In the genomic region with DNA sequence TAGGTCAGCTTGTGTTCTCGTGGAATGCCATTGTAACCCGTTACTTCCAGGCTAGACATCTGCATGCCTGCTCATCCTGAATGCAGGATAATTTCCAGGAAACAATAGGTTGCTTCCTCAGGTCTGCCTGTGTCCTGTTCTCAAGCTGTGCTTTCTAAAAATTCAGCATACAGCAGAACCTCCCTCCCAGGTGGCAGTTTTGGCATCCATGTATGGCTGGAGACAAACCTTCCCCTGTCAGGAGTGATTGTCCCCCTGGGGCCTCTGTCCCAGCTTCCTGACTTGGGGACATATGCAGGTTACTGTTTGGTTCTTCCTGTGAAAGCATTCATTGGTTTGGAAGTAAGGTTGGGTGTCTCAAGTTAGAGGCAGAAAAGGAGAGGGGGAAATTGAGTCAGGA, we compare ENCODE assay signal across 15 mouse cellular contexts.
DNase-seq lines count a peak whose midpoint lies in the region; ATAC-seq and TF ChIP-seq lines count a peak whose summit lies in the region.
"Had no signal": no experiment of that assay in that cellular context is flagged by ENCODE, and none has a peak within 500 bp of the region (broad histone marks: within the 10 kb centered on the region; RNA-seq: fewer than 3 reads in every experiment).

No protein-coding gene starts in this region.

- intact Hi-C loops in heart, postnatal 25 days (cut with DNase I): no loop called here

- 0 out of 2 replicates have a peak overlapping the region, but pooled peaks have one; percentile 16 for H3K27ac ChIP-seq in heart, embryonic 10.5 days
- H3K27ac ChIP-seq in neural tube, embryonic 13.5 days (replicated peaks): 0 out of 2 replicates have a peak overlapping the region, but pooled peaks have one; percentile 1
- H3K27ac ChIP-seq in olfactory bulb, adult 2 months (ENCODE audit: insufficient read depth, low read depth, low read length): peak overlapping the region; percentile 94
- H3K27ac ChIP-seq: limb, embryonic 15.5 days had no signal

- no peaks in the 10 kb centered on the region for H3K9me3 ChIP-seq in heart, embryonic 10.5 days
- H3K9me3 ChIP-seq in neural tube, embryonic 13.5 days: no peaks in the 10 kb centered on the region
- H3K9me3 ChIP-seq: heart, embryonic 12.5 days; limb, embryonic 15.5 days had no signal

- DNase-seq in heart, embryonic 10.5 days (ENCODE audit: low spot score): no peak
- no peak for DNase-seq in heart, postnatal 25 days (ENCODE audit: low spot score)
- no peak for DNase-seq in neural tube, embryonic 10.5 days (ENCODE audit: extremely low spot score, low spot score)
- DNase-seq in cerebellum, postnatal 36 days: peak; percentile 56 to 65
- no peak for DNase-seq in embryo, embryonic 11 days
- DNase-seq: gastrocnemius, postnatal 36 days; heart, postnatal 36 days; kidney, adult 11 months; kidney, postnatal 14 days; lung, postnatal 14 days had no signal

- peaks cover 37% of the 10 kb centered on the region for H3K4me1 ChIP-seq in heart, embryonic 10.5 days
- peaks cover 16% of the 10 kb centered on the region for H3K4me1 ChIP-seq in neural tube, embryonic 13.5 days (replicated peaks)
- peaks cover 62% of the 10 kb centered on the region for H3K4me1 ChIP-seq in olfactory bulb, adult 2 months (ENCODE audit: control insufficient read depth, insufficient read depth, low read length)
- H3K4me1 ChIP-seq: limb, embryonic 15.5 days had no signal

- 56% methylated on average over 2 of the region's 2 CpGs for WGBS in heart, embryonic 10.5 days
- WGBS in neural tube, embryonic 13.5 days: 56% methylated on average over 2 of the region's 2 CpGs
- 31% methylated on average over 2 of the region's 2 CpGs for WGBS in olfactory bulb, adult 2 months

- no peak overlapping the region for H3K4me3 ChIP-seq in heart, embryonic 10.5 days
- no peak overlapping the region for H3K4me3 ChIP-seq in neural tube, embryonic 13.5 days
- H3K4me3 ChIP-seq in olfactory bulb, adult 2 months (ENCODE audit: insufficient read depth, low read depth, low read length): peak overlapping the region; percentile 43
- H3K4me3 ChIP-seq: heart, embryonic 12.5 days; limb, embryonic 15.5 days had no signal

- no peak for TF ChIP-seq CTCF in olfactory bulb, adult 2 months (IDR thresholded peaks at IDR 0.05; ENCODE audit: insufficient read depth, low read depth, low read length)

- H3K36me3 ChIP-seq in heart, embryonic 10.5 days: no peaks in the 10 kb centered on the region
- no peaks in the 10 kb centered on the region for H3K36me3 ChIP-seq in neural tube, embryonic 13.5 days
- H3K36me3 ChIP-seq: heart, embryonic 12.5 days; limb, embryonic 15.5 days had no signal

- no peak for ATAC-seq in neural tube, embryonic 13.5 days (ENCODE audit: low read depth)
- no peak for ATAC-seq in granulocyte monocyte progenitor cell, adult 5-6 weeks (replicated peaks; ENCODE audit: poor library complexity, severe bottlenecking)

- H3K9ac ChIP-seq in neural tube, embryonic 13.5 days: no peak overlapping the region
- H3K9ac ChIP-seq: heart, embryonic 12.5 days; limb, embryonic 15.5 days had no signal

- H3K27me3 ChIP-seq in heart, embryonic 10.5 days (ENCODE audit: insufficient read depth, poor library complexity, severe bottlenecking): peaks cover 5% of the 10 kb centered on the region; the same call in 1 of the 2 replicates
- H3K27me3 ChIP-seq in neural tube, embryonic 13.5 days: no peaks in the 10 kb centered on the region
- H3K27me3 ChIP-seq: heart, embryonic 12.5 days; limb, embryonic 15.5 days had no signal

- no peak overlapping the region for H3K4me2 ChIP-seq in neural tube, embryonic 13.5 days
- H3K4me2 ChIP-seq: heart, embryonic 12.5 days; limb, embryonic 15.5 days had no signal

- TF ChIP-seq POLR2A in olfactory bulb, adult 2 months (IDR thresholded peaks at IDR 0.05; ENCODE audit: insufficient read depth, low read depth, low read length): no peak

Comparison
In these comparisons a context has a peak if more than half of its experiments do, and no peak if none do; other contexts are left out.
1. DNase-seq: peak in cerebellum, postnatal 36 days (2 of 2); none in heart, embryonic 10.5 days (single experiment), heart, postnatal 25 days (single experiment), neural tube, embryonic 10.5 days (single experiment) and embryo, embryonic 11 days (single experiment).
2. H3K27ac ChIP-seq: peak in every context shown above with its lines; median percentile 94 in olfactory bulb, adult 2 months; 16 in heart, embryonic 10.5 days; 1 in neural tube, embryonic 13.5 days.